Mouse (Mus musculus) small intestine, adult 2 months (tissue): ENCODE measurements around the gene Irak1bp1.

ENCODE experiments used
- CTCF ChIP-seq: fragments of 200-500 bp; IDR thresholded peaks from 2 replicates; pipeline ENCODE4 v1.5.1; 2012; ENCODE audit warnings: low read depth, mild to moderate bottlenecking, control low read depth, inconsistent platforms, low read length, moderate library complexity, mixed read lengths; ENCODE audit not compliant: insufficient replicate concordance, insufficient read length; ENCODE audit errors: extremely low read depth
- POLR2A ChIP-seq: fragments of 200-500 bp; IDR thresholded peaks from 2 replicates; pipeline ENCODE4 v1.6.1; 2012; ENCODE audit warnings: low read depth, mild to moderate bottlenecking, control low read depth, inconsistent platforms, low read length, moderate library complexity

DNA sequence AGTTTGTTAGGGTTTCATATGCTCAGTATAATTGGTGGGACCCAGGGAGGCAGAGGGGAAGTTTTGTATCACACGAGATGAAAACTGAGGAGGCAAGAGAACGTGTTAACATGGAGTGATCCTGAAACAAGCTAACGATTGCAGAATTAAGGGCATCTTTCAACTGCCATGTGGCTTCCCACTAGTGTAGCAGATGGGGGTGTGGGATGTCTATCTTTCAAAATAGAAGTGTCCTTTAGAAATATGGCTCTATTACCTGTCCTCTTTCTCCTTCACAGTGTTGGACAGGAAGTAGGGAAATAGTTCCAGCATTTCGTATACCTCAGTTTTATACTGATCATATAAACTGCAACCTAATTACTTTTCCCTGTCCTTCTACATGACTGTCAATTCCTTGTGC, 26.9 kb downstream of the Irak1bp1 start:
- TF ChIP-seq POLR2A (no peak), CTCF (no peak)
